Mouse (Mus musculus) hindbrain, embryonic 15.5 days (tissue): ENCODE measurements around the gene Sbk2. TPM values are rescaled to one million over a fixed set of nuclear protein-coding genes. Genes with fewer than 3 reads are reported as not detected.

Experiments
- ATAC-seq: fragments of 200-750 bp; cut with Nextera tagmentation; 2 replicates; pipeline ENCODE4 v1.8.0; 2017; ENCODE audit warnings: low read depth, moderate number of reproducible peaks, moderate TSS enrichment; ENCODE audit not compliant: low FRiP score
- H3K27ac ChIP-seq: fragments of 300-500 bp; sonication (generic); replicated peaks from 2 replicates; pipeline ENCODE4 v1.5.1; 2015; ENCODE audit warnings: mild to moderate bottlenecking, inconsistent platforms
- H3K27me3 ChIP-seq: fragments of 300-500 bp; sonication (generic); 2 replicates; pipeline ENCODE4 v1.6.1; 2015; ENCODE audit warnings: control low read depth, inconsistent platforms
- H3K36me3 ChIP-seq: fragments of 300-500 bp; sonication (generic); 2 replicates; pipeline ENCODE4 v1.6.1; 2015; ENCODE audit warnings: control low read depth, inconsistent platforms
- H3K4me1 ChIP-seq: fragments of 300-500 bp; sonication (generic); replicated peaks from 2 replicates; pipeline ENCODE4 v1.6.1; 2015; ENCODE audit warnings: control low read depth, inconsistent platforms
- H3K4me2 ChIP-seq: fragments of 300-500 bp; sonication (generic); 2 replicates; pipeline ENCODE4 v1.6.1; 2015; ENCODE audit warnings: moderate library complexity, mild to moderate bottlenecking, inconsistent platforms
- H3K4me3 ChIP-seq: fragments of 300-500 bp; sonication (generic); 2 replicates; pipeline ENCODE4 v1.5.1; 2015; ENCODE audit warnings: mild to moderate bottlenecking, inconsistent platforms
- H3K9ac ChIP-seq: fragments of 300-500 bp; sonication (generic); 2 replicates; pipeline ENCODE4 v1.6.1; 2015; ENCODE audit warnings: inconsistent platforms
- H3K9me3 ChIP-seq: fragments of 300-500 bp; sonication (generic); 2 replicates; pipeline ENCODE4 v1.6.1; 2016; ENCODE audit warnings: control low read depth, inconsistent platforms
- WGBS: fragments of 180-500 bp; shearing (Covaris S2); methylation state at CpG from one replicate; pipeline ENCODE4 v1.1.7; 2015; 5-methylcytosine and 5-hydroxymethylcytosine counted together
- polyA plus RNA-seq: library from polyadenylated mRNA; unstranded; fragments of >200 nt; fragmentation: Nextera tagmentation; extraction: Ambion mirVana; gene quantifications from 2 replicates; pipeline ENCODE4 v1.2.1, GENCODE M21; 2015

Sbk2 gene
- polyA plus RNA-seq, 1 experiment from 2014 or later, result 0.12 TPM

GRCm38 (mm10) chr7:4899649-4900522 is 64.3 kb downstream of the Sbk2 start:
- Histone ChIP-seq H3K4me1 (peaks cover 19% of the 10 kb centered on the region), H3K27ac (peak overlapping the region; percentile 62), H3K27me3 (no peaks in the 10 kb centered on the region), H3K4me2 (peak overlapping the region; percentile 62), H3K4me3 (peak overlapping the region; percentile 34), H3K36me3 (no peaks in the 10 kb centered on the region), H3K9me3 (no peaks in the 10 kb centered on the region), H3K9ac (peak overlapping the region; percentile 41)
- ATAC-seq, result peak; percentile 83
- 5% methylated on average over 19 of the region's 19 CpGs for WGBS

DNA sequence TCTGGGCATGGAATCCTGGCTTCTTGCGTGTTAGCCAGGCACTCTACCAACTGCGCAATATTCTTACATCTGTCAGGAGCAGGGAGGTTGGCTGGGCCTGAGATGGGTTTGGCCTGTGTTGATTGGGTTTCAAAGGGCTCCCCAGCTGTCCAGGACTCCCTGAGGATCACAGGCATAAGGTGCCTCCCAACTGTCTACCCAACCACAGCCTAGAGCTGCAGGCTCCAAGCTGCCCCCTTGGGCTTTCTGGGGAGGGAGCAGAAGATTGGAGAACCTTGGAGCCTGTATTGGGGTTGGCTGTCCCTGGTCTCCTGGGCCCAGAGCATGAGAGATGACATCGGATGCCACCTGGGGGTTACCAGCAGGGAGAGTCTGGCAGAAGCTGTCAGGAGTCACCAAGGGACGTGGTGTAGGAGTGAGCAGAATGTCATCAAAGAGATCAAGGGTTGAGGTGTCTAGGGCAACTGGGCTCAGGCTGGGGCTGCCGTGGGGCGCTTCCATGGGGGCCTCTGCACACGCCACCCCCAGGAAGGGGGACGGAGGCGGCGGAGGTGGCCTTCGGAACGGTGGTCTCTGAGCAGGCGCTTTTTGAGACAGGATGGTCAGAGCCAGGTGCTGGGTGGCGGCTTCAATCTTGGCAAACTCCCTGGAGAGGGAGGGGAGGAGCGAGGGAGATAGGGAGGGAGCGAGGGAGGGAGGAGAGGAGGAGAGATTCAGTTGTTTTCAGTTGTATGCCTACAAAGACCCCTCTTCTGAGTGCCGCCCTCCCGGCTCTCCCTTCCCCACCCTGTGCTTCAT is 65.2 kb downstream of the Sbk2 start:
- WGBS, result 18% methylated on average over 16 of the region's 18 CpGs
- peak overlapping the region; percentile 41 for H3K9ac ChIP-seq
- H3K27ac ChIP-seq, result peak overlapping the region; percentile 62
- peaks cover 19% of the 10 kb centered on the region for H3K4me1 ChIP-seq
- H3K27me3 ChIP-seq, result no peaks in the 10 kb centered on the region
- ATAC-seq, result peak; percentile 61; the same call in 1 of the 2 replicates
- no peaks in the 10 kb centered on the region for H3K9me3 ChIP-seq
- H3K36me3 ChIP-seq, result no peaks in the 10 kb centered on the region
- H3K4me3 ChIP-seq, result peak overlapping the region; percentile 34
- H3K4me2 ChIP-seq, result peak overlapping the region; percentile 62

DNA sequence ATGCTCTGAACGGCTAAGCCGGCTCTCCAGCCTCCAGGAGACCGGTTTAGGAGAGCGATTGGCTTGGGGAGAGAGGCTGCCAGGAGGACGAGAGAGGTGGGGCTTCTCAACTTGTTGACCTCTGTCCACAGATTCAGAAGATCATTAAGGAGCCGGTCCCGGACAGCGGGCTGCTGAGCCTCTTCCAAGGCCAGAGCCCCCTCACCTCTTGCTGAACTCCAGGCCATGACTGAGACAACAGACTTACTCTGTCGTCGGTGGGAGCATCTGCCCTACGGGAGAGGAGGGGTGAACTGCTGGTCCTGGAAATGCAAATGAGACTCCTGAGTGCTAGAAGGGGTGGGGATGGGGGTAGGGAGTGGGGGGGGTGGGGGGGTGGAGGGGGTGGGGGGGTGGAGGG is 69.0 kb downstream of the Sbk2 start:
- H3K27me3 ChIP-seq, result no peaks in the 10 kb centered on the region
- ATAC-seq, result no peak

More for the DNA sequence above, 69.0 kb downstream of the Sbk2 start:
- H3K4me2 ChIP-seq, result no peak overlapping the region
- WGBS, result 62% methylated on average over 11 of the region's 11 CpGs
- no peak overlapping the region for H3K27ac ChIP-seq
- H3K4me3 ChIP-seq, result no peak overlapping the region
- no peak overlapping the region for H3K9ac ChIP-seq
- H3K36me3 ChIP-seq, result no peaks in the 10 kb centered on the region
- H3K9me3 ChIP-seq, result no peaks in the 10 kb centered on the region
- H3K4me1 ChIP-seq, result peaks cover 13% of the 10 kb centered on the region

Other genes with a start within 250 kb of the Sbk2 start
- gene Tmem150b, start 239.2 kb downstream of the Sbk2 start, polyA plus RNA-seq, result 0.12 and 0.27 TPM in 2 replicates
- gene Kmt5c, start 224.3 kb downstream of the Sbk2 start, polyA plus RNA-seq, result 57.4 and 61.8 TPM in 2 replicates
- gene Cox6b2, start 211.3 kb downstream of the Sbk2 start, polyA plus RNA-seq, result 24.1 and 28.1 TPM in 2 replicates
- gene Fam71e2, start 193.1 kb downstream of the Sbk2 start, polyA plus RNA-seq, result not detected in 2 replicates
- 0.87 and 1.1 TPM in 2 replicates for gene Il11, start 181.5 kb downstream of the Sbk2 start, polyA plus RNA-seq
- gene Tmem190, start 181.5 kb downstream of the Sbk2 start, polyA plus RNA-seq, result not detected in 2 replicates
- 5.9 and 6.3 TPM in 2 replicates for gene Tmem238, start 174.8 kb downstream of the Sbk2 start, polyA plus RNA-seq
- 212 and 228 TPM in 2 replicates for gene Rpl28, start 171.5 kb downstream of the Sbk2 start, polyA plus RNA-seq
- 269 and 295 TPM in 2 replicates for gene Ube2s, start 151.8 kb downstream of the Sbk2 start, polyA plus RNA-seq
- gene Shisa7, start 119.7 kb downstream of the Sbk2 start, polyA plus RNA-seq, result 10.8 and 12.8 TPM in 2 replicates
- 3.2 and 4.1 TPM in 2 replicates for gene Isoc2b, start 94.1 kb downstream of the Sbk2 start, polyA plus RNA-seq
- gene Isoc2a, start 87.3 kb downstream of the Sbk2 start, polyA plus RNA-seq, result 0.75 and 0.77 TPM in 2 replicates
- gene Gm36210, start 57.9 kb downstream of the Sbk2 start, polyA plus RNA-seq, result 0.45 and 0.47 TPM in 2 replicates
- 3.5 and 4.2 TPM in 2 replicates for gene Zfp628, start 49.2 kb downstream of the Sbk2 start, polyA plus RNA-seq
- 35.3 and 35.8 TPM in 2 replicates for gene Nat14, start 42.4 kb downstream of the Sbk2 start, polyA plus RNA-seq
- 1.2 and 1.3 TPM in 2 replicates for gene Ssc5d, start 38.6 kb downstream of the Sbk2 start, polyA plus RNA-seq
- 0.49 and 0.62 TPM in 2 replicates for gene Sbk3, start 6.8 kb upstream of the Sbk2 start, polyA plus RNA-seq
- gene Zfp579, start 31.8 kb upstream of the Sbk2 start, polyA plus RNA-seq, result 60.3 and 66.8 TPM in 2 replicates
- gene Zfp524, start 50.0 kb upstream of the Sbk2 start, polyA plus RNA-seq, result 8.1 and 9.2 TPM in 2 replicates
- 41.9 and 44.6 TPM in 2 replicates for gene Fiz1, start 50.3 kb upstream of the Sbk2 start, polyA plus RNA-seq
- 1.2 TPM in 1 of 2 replicates, not detected in the other for gene Gm44973, start 51.1 kb upstream of the Sbk2 start, polyA plus RNA-seq
- gene Zfp865, start 56.0 kb upstream of the Sbk2 start, polyA plus RNA-seq, result 6.0 and 7.5 TPM in 2 replicates
- gene Ccdc106, start 56.1 kb upstream of the Sbk2 start, polyA plus RNA-seq, result 58.8 and 65.2 TPM in 2 replicates
- not detected in 2 replicates for gene 4632433K11Rik, start 69.7 kb upstream of the Sbk2 start, polyA plus RNA-seq
- gene Zfp784, start 74.0 kb upstream of the Sbk2 start, polyA plus RNA-seq, result 7.8 and 9.3 TPM in 2 replicates
- 90.6 and 113 TPM in 2 replicates for gene Zfp580, start 87.1 kb upstream of the Sbk2 start, polyA plus RNA-seq
- gene U2af2, start 97.7 kb upstream of the Sbk2 start, polyA plus RNA-seq, result 99.8 and 101 TPM in 2 replicates
- gene Epn1, start 115.8 kb upstream of the Sbk2 start, polyA plus RNA-seq, result 105 and 118 TPM in 2 replicates
- gene Rfpl4, start 152.5 kb upstream of the Sbk2 start, polyA plus RNA-seq, result not detected in 2 replicates
- 0.31 and 1.0 TPM in 2 replicates for gene Rasl2-9, start 161.5 kb upstream of the Sbk2 start, polyA plus RNA-seq
- gene Vmn1r55, start 185.3 kb upstream of the Sbk2 start, polyA plus RNA-seq, result not detected in 2 replicates
- not detected in 2 replicates for gene Vmn1r56, start 232.3 kb upstream of the Sbk2 start, polyA plus RNA-seq